Mouse (Mus musculus): ENCODE data around the gene Gnptab.

Gene Gnptab

GRCm38 (mm10) chr10:88377666-88378065 lies 1.3 kb upstream of the Gnptab start:
- no peak for DNase-seq (ENCODE audit: low read depth, low spot score)

GRCm38 (mm10) chr10:88380002-88380401 lies 1.1 kb downstream of the Gnptab start:
- DNase-seq (ENCODE audit: low read depth, low spot score) = no peak

GRCm38 (mm10) chr10:88380430-88381060 lies 1.6 kb downstream of the Gnptab start:
- no peak for DNase-seq (ENCODE audit: low read depth, low spot score)

- DNase-seq (ENCODE audit: low read depth, low spot score) = no peak
Observed at GRCm38 (mm10) chr10:88381286-88381685, 2.4 kb downstream of the Gnptab start.

- DNase-seq (ENCODE audit: low read depth, low spot score) = no peak
Observed at GRCm38 (mm10) chr10:88382009-88382408, 3.1 kb downstream of the Gnptab start.

GRCm38 (mm10) chr10:88383479-88383878 lies 4.5 kb downstream of the Gnptab start:
- DNase-seq (ENCODE audit: low read depth, low spot score) = no peak

- DNase-seq (ENCODE audit: low read depth, low spot score) = no peak
Observed at GRCm38 (mm10) chr10:88384081-88384480, 5.1 kb downstream of the Gnptab start.

GRCm38 (mm10) chr10:88385290-88385689 lies 6.4 kb downstream of the Gnptab start:
- DNase-seq (ENCODE audit: low read depth, low spot score) = no peak

- no peak for DNase-seq (ENCODE audit: low read depth, low spot score)
Observed at GRCm38 (mm10) chr10:88385758-88386157, 6.8 kb downstream of the Gnptab start.

GRCm38 (mm10) chr10:88386251-88386650 lies 7.3 kb downstream of the Gnptab start:
- DNase-seq (ENCODE audit: low read depth, low spot score) = no peak

- DNase-seq (ENCODE audit: low read depth, low spot score) = peak; percentile 78
Observed at GRCm38 (mm10) chr10:88389576-88389975, 10.6 kb downstream of the Gnptab start.

- DNase-seq (ENCODE audit: low read depth, low spot score) = peak; percentile 33
Observed at GRCm38 (mm10) chr10:88390096-88390790, 11.3 kb downstream of the Gnptab start.

GRCm38 (mm10) chr10:88391495-88391894 lies 12.6 kb downstream of the Gnptab start:
- no peak for DNase-seq (ENCODE audit: low read depth, low spot score)

- no peak for DNase-seq (ENCODE audit: low read depth, low spot score)
Observed at GRCm38 (mm10) chr10:88392181-88392847, 13.4 kb downstream of the Gnptab start.

- no peak for DNase-seq (ENCODE audit: low read depth, low spot score)
Observed at GRCm38 (mm10) chr10:88398668-88399243, 19.8 kb downstream of the Gnptab start.

- no peak for DNase-seq (ENCODE audit: low read depth, low spot score)
Observed at GRCm38 (mm10) chr10:88399271-88399670, 20.3 kb downstream of the Gnptab start.

- no peak for DNase-seq (ENCODE audit: low read depth, low spot score)
Observed at GRCm38 (mm10) chr10:88403021-88403420, 24.1 kb downstream of the Gnptab start.

GRCm38 (mm10) chr10:88404220-88404619 lies 25.3 kb downstream of the Gnptab start:
- no peak for DNase-seq (ENCODE audit: low read depth, low spot score)

- DNase-seq (ENCODE audit: low read depth, low spot score) = peak; percentile 66
Observed at GRCm38 (mm10) chr10:88405812-88406211, 26.9 kb downstream of the Gnptab start.

GRCm38 (mm10) chr10:88407875-88408631 lies 29.1 kb downstream of the Gnptab start:
- no peak for DNase-seq (ENCODE audit: low read depth, low spot score)

GRCm38 (mm10) chr10:88409751-88410150 lies 30.8 kb downstream of the Gnptab start:
- no peak for DNase-seq (ENCODE audit: low read depth, low spot score)

All from CD4-positive, CD25-positive, alpha-beta regulatory T cell, adult 2 months (primary cell).